Mouse (Mus musculus): ENCODE data around the gene Ptpn9. TPM values are rescaled to one million over a fixed set of nuclear protein-coding genes. Genes with fewer than 3 reads are reported as not detected.
A peak's percentile ranks its signal among the peaks of the same experiment; 100 is the strongest.
"Not testable (repeated sequence)": the region's sequence is repeated elsewhere in the genome, so short reads cannot be mapped to it uniquely, and the experiment has no call there.

The Ptpn9 gene
- polyA plus RNA-seq, 1 experiment from 2014 or later, result 21.6 TPM

GRCm38 (mm10) chr9:56975199-56975598 lies 19.5 kb upstream of the Ptpn9 start:
- Histone ChIP-seq H3K9me3 (no peaks in the 10 kb centered on the region), H3K4me1 (no peaks in the 10 kb centered on the region), H3K27me3 (replicated peaks; ENCODE audit: low read depth, poor library complexity, severe bottlenecking) (no peaks in the 10 kb centered on the region), H3K27ac (replicated peaks) (no peak overlapping the region), H3K36me3 (replicated peaks) (peaks cover 21% of the 10 kb centered on the region), H3K4me3 (no peak overlapping the region)
- no peak for DNase-seq (ENCODE audit: low spot score)
- WGBS, result 84% methylated on average over 3 of the region's 3 CpGs

- DNase-seq (ENCODE audit: low spot score), result no peak
- WGBS, result 88% methylated on average over 6 of the region's 6 CpGs
- Histone ChIP-seq H3K9me3 (no peaks in the 10 kb centered on the region), H3K27me3 (replicated peaks; ENCODE audit: low read depth, poor library complexity, severe bottlenecking) (no peaks in the 10 kb centered on the region), H3K4me1 (no peaks in the 10 kb centered on the region), H3K4me3 (no peak overlapping the region), H3K27ac (replicated peaks) (no peak overlapping the region), H3K36me3 (replicated peaks) (peaks cover 40% of the 10 kb centered on the region)
Observed at GRCm38 (mm10) chr9:56980186-56980585, 14.5 kb upstream of the Ptpn9 start.

- Histone ChIP-seq H3K36me3 (replicated peaks) (peaks cover 40% of the 10 kb centered on the region), H3K27me3 (replicated peaks; ENCODE audit: low read depth, poor library complexity, severe bottlenecking) (no peaks in the 10 kb centered on the region), H3K27ac (replicated peaks) (no peak overlapping the region), H3K4me1 (no peaks in the 10 kb centered on the region), H3K9me3 (no peaks in the 10 kb centered on the region), H3K4me3 (no peak overlapping the region)
- DNase-seq (ENCODE audit: low spot score), result no peak
- WGBS, result 85% methylated on average over 1 of the region's 1 CpGs
Observed at GRCm38 (mm10) chr9:56981502-56981901, 13.2 kb upstream of the Ptpn9 start.

- DNase-seq (ENCODE audit: low spot score), result peak; percentile 78
- H3K4me3 ChIP-seq, result peak overlapping the region; percentile 98
- H3K27ac ChIP-seq (replicated peaks), result peak overlapping the region; percentile 95
- peaks cover 17% of the 10 kb centered on the region for H3K36me3 ChIP-seq (replicated peaks)
- H3K4me1 ChIP-seq, result peaks cover 9% of the 10 kb centered on the region
- no peaks in the 10 kb centered on the region for H3K9me3 ChIP-seq
- WGBS, result under 1% methylated on average over 80 of the region's 80 CpGs
- H3K27me3 ChIP-seq (replicated peaks; ENCODE audit: low read depth, poor library complexity, severe bottlenecking), result no peaks in the 10 kb centered on the region
Observed at GRCm38 (mm10) chr9:56995198-56996027, 690 bp downstream of the Ptpn9 start.

- Histone ChIP-seq H3K9me3 (no peaks in the 10 kb centered on the region), H3K27ac (replicated peaks) (peak overlapping the region; percentile 95), H3K4me1 (peaks cover 9% of the 10 kb centered on the region), H3K36me3 (replicated peaks) (peaks cover 20% of the 10 kb centered on the region), H3K27me3 (replicated peaks; ENCODE audit: low read depth, poor library complexity, severe bottlenecking) (no peaks in the 10 kb centered on the region), H3K4me3 (peak overlapping the region; percentile 98)
- WGBS, result 0% methylated on average over 5 of the region's 5 CpGs
- peak; percentile 47 for DNase-seq (ENCODE audit: low spot score)
Observed at GRCm38 (mm10) chr9:56996028-56996346, 1.3 kb downstream of the Ptpn9 start.

GRCm38 (mm10) chr9:56997206-56997605 lies 2.5 kb downstream of the Ptpn9 start:
- Histone ChIP-seq H3K36me3 (replicated peaks) (peaks cover 20% of the 10 kb centered on the region), H3K4me3 (peak overlapping the region; percentile 98; the same call in 1 of the 2 replicates)
- H3K27me3 ChIP-seq (replicated peaks; ENCODE audit: low read depth, poor library complexity, severe bottlenecking); H3K9me3 ChIP-seq; H3K4me1 ChIP-seq; DNase-seq (ENCODE audit: low spot score); H3K27ac ChIP-seq (replicated peaks): not testable (repeated sequence)
- WGBS, result 89% methylated on average over 1 of the region's 1 CpGs

GRCm38 (mm10) chr9:57003011-57003410 lies 8.3 kb downstream of the Ptpn9 start:
- H3K9me3 ChIP-seq, result peaks cover 7% of the 10 kb centered on the region; the same call in 1 of the 2 replicates
- H3K36me3 ChIP-seq (replicated peaks), result peaks cover 52% of the 10 kb centered on the region
- no peak for DNase-seq (ENCODE audit: low spot score)
- no peaks in the 10 kb centered on the region for H3K27me3 ChIP-seq (replicated peaks; ENCODE audit: low read depth, poor library complexity, severe bottlenecking)
- H3K27ac ChIP-seq (replicated peaks), result no peak overlapping the region
- no peak overlapping the region for H3K4me3 ChIP-seq
- H3K4me1 ChIP-seq, result 0 out of 2 replicates have a peak, but pooled peaks cover 4% of the 10 kb centered on the region
- 85% methylated on average over 4 of the region's 4 CpGs for WGBS

- Histone ChIP-seq H3K36me3 (replicated peaks) (peaks cover 50% of the 10 kb centered on the region), H3K9me3 (peaks cover 11% of the 10 kb centered on the region; the same call in 1 of the 2 replicates), H3K27me3 (replicated peaks; ENCODE audit: low read depth, poor library complexity, severe bottlenecking) (no peaks in the 10 kb centered on the region), H3K4me3 (no peak overlapping the region), H3K27ac (replicated peaks) (no peak overlapping the region), H3K4me1 (no peaks in the 10 kb centered on the region)
- 83% methylated on average over 1 of the region's 1 CpGs for WGBS
- no peak for DNase-seq (ENCODE audit: low spot score)
Observed at GRCm38 (mm10) chr9:57012393-57012792, 17.7 kb downstream of the Ptpn9 start.

- Histone ChIP-seq H3K9me3 (peaks cover 9% of the 10 kb centered on the region; the same call in 1 of the 2 replicates), H3K36me3 (replicated peaks) (peaks cover 45% of the 10 kb centered on the region), H3K4me1 (no peaks in the 10 kb centered on the region), H3K27me3 (replicated peaks; ENCODE audit: low read depth, poor library complexity, severe bottlenecking) (no peaks in the 10 kb centered on the region), H3K27ac (replicated peaks) (no peak overlapping the region), H3K4me3 (no peak overlapping the region)
- no peak for DNase-seq (ENCODE audit: low spot score)
- 93% methylated on average over 4 of the region's 4 CpGs for WGBS
Observed at GRCm38 (mm10) chr9:57012895-57013294, 18.2 kb downstream of the Ptpn9 start.

- 83% methylated on average over 1 of the region's 1 CpGs for WGBS
- no peaks in the 10 kb centered on the region for H3K4me1 ChIP-seq
- peaks cover 9% of the 10 kb centered on the region; the same call in 1 of the 2 replicates for H3K9me3 ChIP-seq
- no peak for DNase-seq (ENCODE audit: low spot score)
- no peaks in the 10 kb centered on the region for H3K27me3 ChIP-seq (replicated peaks; ENCODE audit: low read depth, poor library complexity, severe bottlenecking)
- no peak overlapping the region for H3K4me3 ChIP-seq
- peaks cover 42% of the 10 kb centered on the region for H3K36me3 ChIP-seq (replicated peaks)
- no peak overlapping the region for H3K27ac ChIP-seq (replicated peaks)
Observed at GRCm38 (mm10) chr9:57013756-57014155, 19.0 kb downstream of the Ptpn9 start.

- Histone ChIP-seq H3K4me3 (no peak overlapping the region), H3K4me1 (no peaks in the 10 kb centered on the region), H3K27ac (replicated peaks) (no peak overlapping the region), H3K27me3 (replicated peaks; ENCODE audit: low read depth, poor library complexity, severe bottlenecking) (no peaks in the 10 kb centered on the region), H3K9me3 (peaks cover 9% of the 10 kb centered on the region; the same call in 1 of the 2 replicates), H3K36me3 (replicated peaks) (peaks cover 43% of the 10 kb centered on the region)
- 95% methylated on average over 1 of the region's 1 CpGs for WGBS
- DNase-seq (ENCODE audit: low spot score), result no peak
Observed at GRCm38 (mm10) chr9:57014766-57015165, 20.0 kb downstream of the Ptpn9 start.

GRCm38 (mm10) chr9:57017631-57018030 lies 22.9 kb downstream of the Ptpn9 start:
- H3K4me3 ChIP-seq, result no peak overlapping the region
- H3K9me3 ChIP-seq, result peaks cover 9% of the 10 kb centered on the region; the same call in 1 of the 2 replicates
- H3K36me3 ChIP-seq (replicated peaks), result peaks cover 61% of the 10 kb centered on the region
- DNase-seq (ENCODE audit: low spot score), result no peak
- no peaks in the 10 kb centered on the region for H3K27me3 ChIP-seq (replicated peaks; ENCODE audit: low read depth, poor library complexity, severe bottlenecking)
- no peak overlapping the region for H3K27ac ChIP-seq (replicated peaks)
- no peaks in the 10 kb centered on the region for H3K4me1 ChIP-seq
- WGBS, result 86% methylated on average over 1 of the region's 1 CpGs

- H3K27ac ChIP-seq (replicated peaks), result no peak overlapping the region
Observed at GRCm38 (mm10) chr9:57031756-57032155, 37.0 kb downstream of the Ptpn9 start.

More at GRCm38 (mm10) chr9:57031756-57032155, 37.0 kb downstream of the Ptpn9 start:
- no peaks in the 10 kb centered on the region; the same call in 1 of the 2 replicates for H3K9me3 ChIP-seq
- no peaks in the 10 kb centered on the region for H3K27me3 ChIP-seq (replicated peaks; ENCODE audit: low read depth, poor library complexity, severe bottlenecking)
- DNase-seq (ENCODE audit: low spot score), result no peak
- H3K36me3 ChIP-seq (replicated peaks), result peaks cover 92% of the 10 kb centered on the region
- H3K4me1 ChIP-seq, result no peaks in the 10 kb centered on the region
- H3K4me3 ChIP-seq, result no peak overlapping the region
- WGBS, result 95% methylated on average over 1 of the region's 1 CpGs
